Mouse (Mus musculus): ENCODE measurements around the gene Pde7b.

DNA sequence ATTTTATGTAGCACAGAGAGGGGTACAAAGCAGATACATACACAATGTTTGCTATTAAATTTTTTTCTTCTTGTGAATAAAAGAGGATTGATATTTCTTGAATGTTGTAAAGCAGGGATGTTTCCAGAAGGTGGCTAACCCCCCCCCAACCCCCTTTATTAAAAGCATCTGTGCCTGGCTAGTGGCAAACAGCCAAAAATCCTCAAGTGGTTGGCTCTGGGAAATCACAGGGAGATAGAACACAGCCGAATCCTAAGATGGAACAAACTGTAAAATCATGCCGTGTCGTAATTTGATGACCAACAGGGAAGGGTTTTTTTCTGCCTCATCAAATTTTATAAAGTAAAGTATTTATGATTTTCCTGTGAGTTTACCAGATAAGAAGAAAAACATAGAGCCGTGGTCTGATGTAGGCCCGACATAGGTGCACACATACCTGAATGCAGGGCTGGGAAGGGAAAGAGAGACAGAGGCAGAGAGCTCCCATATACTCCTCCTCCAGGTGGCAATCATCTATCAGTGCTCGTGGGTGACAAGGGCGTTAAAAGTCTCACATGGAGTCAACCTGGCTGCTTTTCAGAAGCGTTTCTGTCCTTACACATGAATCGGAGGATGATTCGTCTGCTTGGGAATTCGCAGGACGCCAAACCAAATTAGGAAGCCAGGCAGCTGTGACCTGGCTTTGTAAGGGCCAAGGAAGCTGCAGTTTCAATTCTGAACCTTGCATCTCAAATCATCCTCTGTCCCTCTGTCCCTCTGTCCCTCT, 67.4 kb downstream of the Pde7b start:
- no peak for TF ChIP-seq CTCF (IDR thresholded peaks at IDR 0.05; ENCODE audit: borderline replicate concordance, control insufficient read depth, extremely low read depth, insufficient read depth, low read length, poor library complexity)
- no peak for TF ChIP-seq POLR2A (IDR thresholded peaks at IDR 0.05; ENCODE audit: control insufficient read depth, extremely low read depth, insufficient read depth, low read length, poor library complexity)

All from thymus, adult 2 months (tissue).